Mouse (Mus musculus) erythroblast, adult 5-6 weeks (primary cell): ENCODE measurements around the gene Tchp. TPM values are rescaled to one million over a fixed set of nuclear protein-coding genes. Genes with fewer than 3 reads are reported as not detected.

Experiments
- ATAC-seq: replicated peaks from 2 replicates; pipeline ENCODE4 v1.8.0; 2016; ENCODE audit warnings: moderate number of reproducible peaks, mild to moderate bottlenecking, moderate TSS enrichment, inconsistent platforms; ENCODE audit not compliant: poor library complexity, low FRiP score, severe bottlenecking
- total RNA-seq, 2 experiments: library from RNA; stranded (forward) in 1 of 2; stranded (reverse) in 1 of 2; fragments of 150-400 nt in 1 of 2; fragments of 200-764, 138-1000 nt in 1 of 2; gene quantifications; 2 replicates each; pipeline versions ENCODE4 v1.2.3 to v1.2.4; 2015 to 2017; ENCODE audit warnings: low replicate concordance in 2 of 2

Tchp gene
- total RNA-seq (2015; ENCODE audit: low replicate concordance): 1.2 and 4.4 TPM in 2 replicates
- 2.0 and 4.5 TPM in 2 replicates for total RNA-seq (2017; ENCODE audit: low replicate concordance)

GRCm38 (mm10) chr5:114707265-114708068 lies at the start of gene Tchp:
Tchp (plus strand) TSS chr5:114707760.
- ATAC-seq: peak; percentile 90

GRCm38 (mm10) chr5:114658255-114658654 lies 49.3 kb upstream of the Tchp start, which contains the start of gene Trpv4:
Trpv4 (minus strand) TSS chr5:114658421.
- ATAC-seq: no peak

- no peak for ATAC-seq
Observed at GRCm38 (mm10) chr5:114661029-114661428, 46.5 kb upstream of the Tchp start.

- ATAC-seq: no peak
Observed at GRCm38 (mm10) chr5:114664139-114664538, 43.4 kb upstream of the Tchp start.

GRCm38 (mm10) chr5:114664750-114665149 lies 42.8 kb upstream of the Tchp start:
- ATAC-seq: no peak

GRCm38 (mm10) chr5:114666659-114667058 lies 40.9 kb upstream of the Tchp start:
- no peak for ATAC-seq

GRCm38 (mm10) chr5:114667228-114667856 lies 40.2 kb upstream of the Tchp start:
- peak; percentile 98 for ATAC-seq

GRCm38 (mm10) chr5:114669014-114669413 lies 38.5 kb upstream of the Tchp start:
- ATAC-seq: no peak

- ATAC-seq: no peak
Observed at GRCm38 (mm10) chr5:114673114-114673513, 34.4 kb upstream of the Tchp start.

GRCm38 (mm10) chr5:114674594-114674993 lies 33.0 kb upstream of the Tchp start:
- no peak for ATAC-seq

- ATAC-seq: no peak
Observed at GRCm38 (mm10) chr5:114679841-114680591, 27.5 kb upstream of the Tchp start.

GRCm38 (mm10) chr5:114680676-114681285 lies 26.8 kb upstream of the Tchp start:
- no peak for ATAC-seq

GRCm38 (mm10) chr5:114681717-114682116 lies 25.8 kb upstream of the Tchp start:
- ATAC-seq: no peak

GRCm38 (mm10) chr5:114685986-114686385 lies 21.6 kb upstream of the Tchp start:
- ATAC-seq: no peak

- ATAC-seq: no peak
Observed at GRCm38 (mm10) chr5:114686726-114687210, 20.8 kb upstream of the Tchp start.

GRCm38 (mm10) chr5:114687901-114688300 lies 19.7 kb upstream of the Tchp start:
- ATAC-seq: no peak

- no peak for ATAC-seq
Observed at GRCm38 (mm10) chr5:114688703-114689102, 18.9 kb upstream of the Tchp start.

GRCm38 (mm10) chr5:114689700-114690366 lies 17.7 kb upstream of the Tchp start:
- peak; percentile 56 for ATAC-seq
